Mouse (Mus musculus) megakaryocyte, embryonic 14.5 days (primary cell): ENCODE data around the gene Gm13285.
"Not testable (repeated sequence)": the region's sequence is repeated elsewhere in the genome, so short reads cannot be mapped to it uniquely, and the experiment has no call there.

Source experiments
- FLI1 ChIP-seq: IDR thresholded peaks from 2 replicates; pipeline ENCODE4 v1.6.1; 2012; ENCODE audit warnings: low read length, inconsistent platforms, mixed read lengths
- GATA1 ChIP-seq: IDR thresholded peaks from 3 replicates; pipeline ENCODE4 v1.6.1; 2012; ENCODE audit warnings: mixed read lengths, low read length, inconsistent platforms, borderline replicate concordance

- not testable (repeated sequence) for TF ChIP-seq GATA1, FLI1
These were observed 8.2 kb upstream of the Gm13285 start, which contains the start of gene Gm13278 for GRCm38 (mm10) chr4:88791250-88791649.
